Mouse (Mus musculus) bone marrow macrophage, adult 2 months (primary cell): ENCODE measurements around the gene Ncoa7. TPM values are rescaled to one million over a fixed set of nuclear protein-coding genes. Genes with fewer than 3 reads are reported as not detected.
A peak's percentile ranks its signal among the peaks of the same experiment; 100 is the strongest.

Experiments used
- H3K27ac ChIP-seq: 2 replicates; pipeline ENCODE4 v1.5.1; 2012; ENCODE audit warnings: low read depth, low read length; ENCODE audit not compliant: insufficient read depth
- H3K4me1 ChIP-seq: 2 replicates; pipeline ENCODE4 v1.6.1; 2012; ENCODE audit warnings: low read length; ENCODE audit not compliant: control insufficient read depth, insufficient read depth
- H3K4me3 ChIP-seq: 2 replicates; pipeline ENCODE4 v1.5.1; 2012; ENCODE audit warnings: mild to moderate bottlenecking, low read length, moderate library complexity; ENCODE audit not compliant: insufficient read depth
- CTCF ChIP-seq: IDR thresholded peaks from 2 replicates; pipeline ENCODE4 v1.5.1; 2012; ENCODE audit warnings: low read depth, mild to moderate bottlenecking, low read length, moderate library complexity
- POLR2A ChIP-seq: IDR thresholded peaks from 2 replicates; pipeline ENCODE4 v1.6.1; 2012; ENCODE audit warnings: mild to moderate bottlenecking, low read depth, low read length, borderline replicate concordance
- polyA plus RNA-seq: library from polyadenylated mRNA; stranded (reverse); fragments of >200 nt; gene quantifications from 2 replicates; pipeline ENCODE4 v1.2.4, GENCODE M21; 2012; ENCODE audit not compliant: missing spikeins, insufficient read depth, insufficient read length

The Ncoa7 gene
- polyA plus RNA-seq, 1 experiment, result 30.0 TPM

DNA sequence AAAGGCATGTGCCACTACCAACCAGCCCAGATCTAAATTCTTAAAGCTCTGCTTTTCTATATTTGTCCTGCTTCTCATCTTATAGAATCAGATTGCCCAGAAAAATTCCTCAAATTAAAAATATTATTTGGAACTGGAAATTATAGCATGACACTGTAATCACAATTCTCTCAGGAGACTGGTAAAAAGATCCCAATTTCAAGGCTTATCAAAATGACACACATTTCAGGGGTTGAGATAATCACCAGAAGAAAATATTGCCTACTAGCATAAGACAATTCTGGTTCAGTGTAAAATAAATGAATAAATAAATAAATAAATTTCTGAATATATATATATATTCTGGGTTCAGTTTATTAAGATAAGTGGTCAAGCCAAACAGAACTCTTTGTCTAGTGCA lies 193.5 kb downstream of the Ncoa7 start:
- Histone ChIP-seq H3K27ac (no peak overlapping the region), H3K4me3 (no peak overlapping the region)
- no peak for TF ChIP-seq POLR2A
- no peak for TF ChIP-seq CTCF

DNA sequence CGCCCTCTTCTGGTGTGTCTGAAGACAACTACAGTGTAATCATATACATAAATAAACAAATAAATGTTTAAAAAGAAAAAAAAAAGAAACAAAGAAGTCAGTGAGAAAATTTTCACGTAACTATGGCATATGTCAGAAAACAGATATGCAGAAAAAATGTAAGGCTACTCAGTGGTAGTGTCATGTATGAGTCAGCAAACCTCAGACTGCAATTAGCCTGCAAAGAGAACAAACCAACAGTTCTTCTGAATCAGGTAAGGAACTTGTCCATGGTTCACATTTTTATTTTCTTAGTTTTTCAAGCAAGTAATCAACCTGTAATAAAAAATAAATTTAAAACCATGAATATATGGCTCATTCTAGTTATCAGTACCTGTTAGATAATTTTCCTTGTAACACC lies 195.0 kb downstream of the Ncoa7 start:
- Histone ChIP-seq H3K4me1 (no peaks in the 10 kb centered on the region), H3K27ac (no peak overlapping the region), H3K4me3 (no peak overlapping the region)
- TF ChIP-seq POLR2A, result no peak
- no peak for TF ChIP-seq CTCF

More for the DNA sequence above, 193.5 kb downstream of the Ncoa7 start:
- no peaks in the 10 kb centered on the region for H3K4me1 ChIP-seq

DNA sequence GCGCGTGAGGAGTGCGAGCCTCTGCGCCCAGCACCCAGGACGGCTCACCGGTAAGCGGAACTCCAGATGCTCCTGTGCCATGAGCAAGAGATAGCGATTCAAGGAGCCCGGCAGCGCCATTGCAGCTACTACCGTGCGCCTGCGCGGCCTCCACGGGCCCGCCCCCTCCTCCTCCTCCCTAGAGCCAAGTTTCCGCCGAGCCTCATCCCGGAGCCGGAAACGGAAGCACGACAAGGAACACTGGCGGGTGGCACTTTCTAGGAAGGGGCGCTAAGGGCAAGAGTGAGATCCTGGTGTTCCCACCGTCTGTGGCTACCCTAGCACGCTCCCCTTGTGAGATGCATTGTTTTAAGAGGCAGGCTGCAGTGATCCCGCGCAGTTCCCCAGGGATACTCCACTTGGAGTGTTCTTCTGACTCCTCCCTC lies 202.6 kb downstream of the Ncoa7 start, which contains the start of gene Trmt11:
Gene Trmt11 (minus strand): TSS at position 208 of the 425 bp plus-strand sequence.
- TF ChIP-seq POLR2A, result no peak
- no peak for TF ChIP-seq CTCF
- Histone ChIP-seq H3K4me1 (peaks cover 13% of the 10 kb centered on the region), H3K4me3 (peak within 1 kb of the TSS; percentile 79), H3K27ac (peak within 1 kb of the TSS; percentile 61)

DNA sequence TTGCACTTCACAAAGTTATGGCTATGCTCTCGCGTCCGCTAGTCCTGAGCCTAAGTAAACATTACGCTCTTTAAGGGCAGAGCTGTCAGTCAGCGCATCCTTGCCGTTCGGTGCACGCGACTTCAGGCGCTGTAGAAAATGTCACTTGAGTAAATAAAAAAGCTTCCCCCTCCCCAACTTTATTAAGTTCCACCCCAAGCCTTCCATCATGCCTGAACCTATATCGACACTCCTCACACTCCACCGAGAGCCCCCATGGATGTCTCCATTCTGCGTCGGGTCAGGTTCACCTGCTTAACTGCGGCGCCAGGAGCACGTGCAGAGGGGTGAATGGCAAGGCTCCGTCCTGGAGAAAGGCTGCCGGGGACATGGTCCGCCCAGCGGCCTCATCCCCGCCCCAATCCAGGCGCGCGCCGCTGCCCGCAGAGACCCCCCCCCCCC lies 203.0 kb downstream of the Ncoa7 start:
- peaks cover 13% of the 10 kb centered on the region for H3K4me1 ChIP-seq
- TF ChIP-seq POLR2A (no peak), CTCF (no peak)
- peak overlapping the region; percentile 79 for H3K4me3 ChIP-seq
- H3K27ac ChIP-seq, result peak overlapping the region; percentile 28

DNA sequence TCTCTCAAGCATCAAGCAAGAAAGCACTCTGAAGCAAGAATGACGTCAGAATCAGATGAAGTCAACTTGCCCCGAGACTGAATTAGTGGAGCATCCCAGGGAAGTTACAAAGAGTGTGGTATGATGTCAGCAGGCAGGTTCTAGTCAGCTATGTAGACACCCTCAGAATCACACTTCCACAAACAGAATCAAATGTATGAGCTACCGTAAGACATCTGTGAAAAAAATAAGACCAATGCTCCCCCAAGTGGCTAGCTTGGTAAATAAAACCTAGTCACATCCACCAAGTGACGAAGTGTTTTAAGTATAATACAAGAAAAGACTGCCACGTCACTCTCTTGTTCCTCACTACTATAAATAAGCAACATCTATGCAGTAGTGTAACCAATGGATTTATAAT lies 216.1 kb downstream of the Ncoa7 start:
- no peak for TF ChIP-seq POLR2A
- no peak for TF ChIP-seq CTCF
- no peaks in the 10 kb centered on the region for H3K4me1 ChIP-seq
- H3K4me3 ChIP-seq, result no peak overlapping the region
- H3K27ac ChIP-seq, result no peak overlapping the region

DNA sequence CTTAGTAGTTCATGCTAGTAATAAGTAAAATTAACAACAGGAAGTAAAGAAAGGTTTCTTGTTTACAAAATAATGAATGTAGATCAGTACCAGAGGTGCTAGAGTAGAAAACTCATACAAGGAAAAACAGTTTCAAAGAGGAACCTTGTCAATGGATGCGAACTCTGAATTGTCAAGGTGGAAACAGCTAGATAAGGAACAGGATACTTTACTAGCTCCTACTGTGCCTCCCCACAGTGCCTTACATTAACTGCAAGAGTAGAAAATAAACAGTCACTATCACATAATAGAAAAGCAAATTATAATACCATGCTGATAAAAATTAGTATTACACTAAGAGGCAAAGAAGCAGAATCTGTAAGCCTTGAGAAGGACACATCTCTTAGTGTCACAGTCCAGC lies 217.4 kb downstream of the Ncoa7 start:
- no peak for TF ChIP-seq POLR2A
- TF ChIP-seq CTCF, result no peak
- Histone ChIP-seq H3K4me3 (no peak overlapping the region), H3K27ac (no peak overlapping the region), H3K4me1 (no peaks in the 10 kb centered on the region)

Other genes starting within 250 kb of the Ncoa7 start
- 8.9 and 9.6 TPM in 2 replicates for gene Trmt11, start 202.6 kb downstream of the Ncoa7 start, polyA plus RNA-seq
- gene Hint3, start 173.7 kb downstream of the Ncoa7 start, polyA plus RNA-seq, result 17.5 and 18.5 TPM in 2 replicates
- gene Hey2, start 39.5 kb upstream of the Ncoa7 start, polyA plus RNA-seq, result not detected in 2 replicates